Mouse (Mus musculus): ENCODE results near the gene Rsu1. TPM values are rescaled to one million over a fixed set of nuclear protein-coding genes. Genes with fewer than 3 reads are reported as not detected.

Gene Rsu1
- 293 and 371 TPM in 2 replicates for polyA plus RNA-seq (2015; fragmentation: Nextera tagmentation; extraction: Ambion mirVana)

DNA sequence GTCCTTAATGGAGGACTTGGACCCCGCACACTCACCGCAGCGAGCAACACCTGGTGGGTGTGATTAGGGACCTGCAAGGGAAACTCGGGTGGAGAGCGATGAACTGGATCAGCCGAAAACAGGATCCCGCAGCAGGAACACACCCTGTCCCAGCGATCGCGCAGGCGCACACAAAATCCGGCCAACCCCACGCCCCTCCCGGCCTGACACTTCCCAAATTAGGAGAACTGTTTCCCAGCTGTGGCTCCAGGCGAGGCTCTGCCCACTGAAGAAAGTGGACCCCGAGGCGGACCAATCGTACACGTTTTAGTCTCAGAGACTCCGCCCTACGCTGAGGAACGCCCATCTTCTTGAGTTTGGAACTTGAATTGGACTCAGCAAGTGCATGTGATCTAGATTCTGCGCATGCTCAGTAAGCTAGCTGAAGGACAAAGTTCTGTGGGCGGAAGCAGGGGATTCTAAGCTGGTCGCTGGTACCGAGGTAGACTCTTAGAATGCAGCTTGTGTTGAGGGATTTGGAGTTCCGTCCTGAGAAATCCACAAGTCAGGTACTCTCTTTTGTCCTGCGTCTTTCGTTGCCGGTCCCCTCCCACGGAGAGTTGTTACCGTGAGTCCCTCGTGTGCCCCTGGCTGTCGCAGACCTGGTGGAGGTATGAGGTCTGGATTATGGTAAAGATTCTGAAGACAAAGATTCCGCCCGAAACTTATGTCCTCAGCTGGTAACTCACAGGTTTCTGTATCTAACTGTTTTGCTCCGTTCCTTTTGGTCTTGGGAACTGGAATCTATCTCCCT, at the start of gene Rsu1:
TSS of gene Rsu1 (minus strand) at position 251 of the 793 bp plus-strand sequence.

Other genes starting within 250 kb of the Rsu1 start
- 0.08 and 0.13 TPM in 2 replicates for gene Cubn, start 220.4 kb upstream of the Rsu1 start, polyA plus RNA-seq (2015; fragmentation: Nextera tagmentation; extraction: Ambion mirVana)